Mouse (Mus musculus) C2C12 (cell line): ENCODE measurements around the gene Slco1c1.

Experiments
- CEBPB ChIP-seq: IDR thresholded peaks from one replicate; pipeline ENCODE4 v1.6.1; 2011; ENCODE audit warnings: low read depth, mild to moderate bottlenecking, control low read depth, moderate library complexity
- CTCF ChIP-seq: IDR thresholded peaks from one replicate; pipeline ENCODE4 v1.5.1; 2011; ENCODE audit not compliant: control insufficient read depth, insufficient read depth, insufficient read length
- MAX ChIP-seq: IDR thresholded peaks from one replicate; pipeline ENCODE4 v1.6.1; 2011; ENCODE audit warnings: mild to moderate bottlenecking, control low read depth
- MYOD1 ChIP-seq: IDR thresholded peaks from one replicate; pipeline ENCODE4 v1.6.1; 2011; ENCODE audit warnings: low read depth; ENCODE audit not compliant: control insufficient read depth, insufficient read length
- MYOG ChIP-seq: IDR thresholded peaks from one replicate; pipeline ENCODE4 v1.6.1; 2011; ENCODE audit not compliant: control insufficient read depth, insufficient read length; ENCODE audit errors: extremely low read depth
- USF1 ChIP-seq: IDR thresholded peaks from one replicate; pipeline ENCODE4 v1.6.1; 2011; ENCODE audit warnings: low read depth, mild to moderate bottlenecking, control low read depth, moderate library complexity

- TF ChIP-seq CTCF (no peak), CEBPB (no peak), USF1 (no peak), MYOG (no peak), MAX (no peak), MYOD1 (no peak)
Measured at GRCm38 (mm10) chr6:141494909-141495308, 29.3 kb upstream of the Slco1c1 start.
